Mouse (Mus musculus) neural tube, embryonic 12.5 days (tissue): ENCODE measurements around the gene Wasf3. TPM values are rescaled to one million over a fixed set of nuclear protein-coding genes. Genes with fewer than 3 reads are reported as not detected.

Experiments used
- ATAC-seq: fragments of 200-750 bp; cut with Nextera tagmentation; 2 replicates; pipeline ENCODE4 v1.8.0; 2017; ENCODE audit warnings: low read depth, mild to moderate bottlenecking, moderate TSS enrichment, moderate library complexity; ENCODE audit not compliant: low FRiP score
- H3K27ac ChIP-seq: fragments of 300-500 bp; sonication (generic); 2 replicates; pipeline ENCODE4 v1.5.1; 2016
- H3K27me3 ChIP-seq: fragments of 300-500 bp; sonication (generic); replicated peaks from 2 replicates; pipeline ENCODE4 v1.6.1; 2016; ENCODE audit warnings: mild to moderate bottlenecking
- H3K36me3 ChIP-seq: fragments of 300-500 bp; sonication (generic); 2 replicates; pipeline ENCODE4 v1.6.1; 2016; ENCODE audit warnings: mild to moderate bottlenecking
- H3K4me1 ChIP-seq: fragments of 300-500 bp; sonication (generic); 2 replicates; pipeline ENCODE4 v1.6.1; 2016
- H3K4me2 ChIP-seq: fragments of 300-500 bp; sonication (generic); replicated peaks from 2 replicates; pipeline ENCODE4 v1.6.1; 2016; ENCODE audit warnings: mild to moderate bottlenecking
- H3K4me3 ChIP-seq: fragments of 300-500 bp; sonication (generic); 2 replicates; pipeline ENCODE4 v1.5.1; 2016
- H3K9ac ChIP-seq: fragments of 300-500 bp; sonication (generic); 2 replicates; pipeline ENCODE4 v1.6.1; 2016; ENCODE audit warnings: mild to moderate bottlenecking
- H3K9me3 ChIP-seq: fragments of 300-500 bp; sonication (generic); 2 replicates; pipeline ENCODE4 v1.6.1; 2016; ENCODE audit warnings: mild to moderate bottlenecking
- WGBS: fragments of 180-500 bp; shearing (Covaris S2); methylation state at CpG from one replicate; pipeline ENCODE4 v1.1.7; 2016; 5-methylcytosine and 5-hydroxymethylcytosine counted together
- polyA plus RNA-seq: library from polyadenylated mRNA; unstranded; fragments of >200 nt; fragmentation: Nextera tagmentation; extraction: Ambion mirVana; gene quantifications from 2 replicates; pipeline ENCODE4 v1.2.1, GENCODE M21; 2016

Wasf3 gene
- polyA plus RNA-seq, 1 experiment from 2014 or later, result 10.9 TPM

- no peak overlapping the region for H3K27ac ChIP-seq
- peaks cover 5% of the 10 kb centered on the region; the same call in 1 of the 2 replicates for H3K4me1 ChIP-seq
- no peaks in the 10 kb centered on the region for H3K9me3 ChIP-seq
- H3K27me3 ChIP-seq, result no peaks in the 10 kb centered on the region
- no peak overlapping the region for H3K9ac ChIP-seq
- no peaks in the 10 kb centered on the region for H3K36me3 ChIP-seq
- no peak overlapping the region for H3K4me3 ChIP-seq
- ATAC-seq, result no peak
- 41% methylated on average over 2 of the region's 2 CpGs for WGBS
- H3K4me2 ChIP-seq, result no peak overlapping the region
Observed at GRCm38 (mm10) chr5:146403923-146404322, 19.1 kb downstream of the Wasf3 start.

DNA sequence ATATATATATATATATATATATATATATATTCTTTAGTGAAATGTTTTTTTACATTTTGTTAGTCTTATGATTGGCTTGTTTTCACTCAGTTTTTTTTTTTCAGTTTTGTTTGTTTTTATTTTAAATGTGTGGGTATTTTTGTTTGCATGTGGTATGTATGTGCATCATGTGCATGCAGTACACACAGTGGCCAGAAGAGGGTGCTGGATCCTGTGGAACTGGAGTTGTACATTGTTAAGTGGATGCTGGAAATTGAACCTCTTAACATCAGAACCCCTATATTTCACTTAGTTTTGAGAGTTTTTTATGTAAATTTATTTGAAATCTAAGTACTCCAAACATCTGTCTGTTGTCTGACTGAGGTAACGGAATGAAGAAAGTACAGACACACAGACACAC is 21.3 kb downstream of the Wasf3 start:
- H3K27ac ChIP-seq, result no peak overlapping the region
- H3K4me3 ChIP-seq, result no peak overlapping the region
- no peak overlapping the region for H3K9ac ChIP-seq
- H3K27me3 ChIP-seq, result no peaks in the 10 kb centered on the region
- no peaks in the 10 kb centered on the region for H3K36me3 ChIP-seq
- 95% methylated on average over 1 of the region's 1 CpGs for WGBS
- H3K4me2 ChIP-seq, result no peak overlapping the region
- H3K9me3 ChIP-seq, result no peaks in the 10 kb centered on the region
- no peak for ATAC-seq
- H3K4me1 ChIP-seq, result peaks cover 17% of the 10 kb centered on the region

DNA sequence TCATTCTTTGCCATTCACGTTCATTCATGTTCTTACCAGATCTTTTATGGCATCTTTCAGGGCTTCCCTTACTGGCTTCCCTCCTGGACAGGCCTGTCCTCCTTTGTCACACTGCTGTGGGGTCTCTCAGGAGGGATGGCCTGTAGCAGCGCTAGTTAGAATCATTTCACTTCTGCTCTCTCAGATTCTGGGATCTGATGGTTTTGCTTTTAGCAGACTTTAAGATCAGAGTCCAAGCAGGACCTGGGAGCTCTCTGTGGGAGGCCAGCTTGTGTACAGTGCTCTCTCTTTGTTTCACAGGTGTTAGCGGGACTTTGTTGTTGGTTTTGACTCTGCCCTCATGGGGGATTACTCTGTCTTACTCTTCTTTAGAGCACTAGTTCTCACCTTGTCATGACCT is 23.0 kb downstream of the Wasf3 start:
- Histone ChIP-seq H3K4me3 (no peak overlapping the region), H3K27ac (no peak overlapping the region), H3K9ac (no peak overlapping the region), H3K4me1 (peaks cover 20% of the 10 kb centered on the region), H3K27me3 (no peaks in the 10 kb centered on the region), H3K9me3 (no peaks in the 10 kb centered on the region), H3K36me3 (no peaks in the 10 kb centered on the region), H3K4me2 (no peak overlapping the region)
- WGBS, result 36% methylated on average over 3 of the region's 3 CpGs
- ATAC-seq, result no peak

GRCm38 (mm10) chr5:146408604-146409003 is 23.8 kb downstream of the Wasf3 start:
- no peak overlapping the region for H3K4me3 ChIP-seq
- no peaks in the 10 kb centered on the region for H3K36me3 ChIP-seq
- no peak overlapping the region for H3K4me2 ChIP-seq
- no peak overlapping the region for H3K27ac ChIP-seq
- peaks cover 28% of the 10 kb centered on the region for H3K4me1 ChIP-seq
- no peak for ATAC-seq
- no peaks in the 10 kb centered on the region for H3K27me3 ChIP-seq
- H3K9ac ChIP-seq, result no peak overlapping the region
- 85% methylated on average over 8 of the region's 8 CpGs for WGBS
- H3K9me3 ChIP-seq, result no peaks in the 10 kb centered on the region

DNA sequence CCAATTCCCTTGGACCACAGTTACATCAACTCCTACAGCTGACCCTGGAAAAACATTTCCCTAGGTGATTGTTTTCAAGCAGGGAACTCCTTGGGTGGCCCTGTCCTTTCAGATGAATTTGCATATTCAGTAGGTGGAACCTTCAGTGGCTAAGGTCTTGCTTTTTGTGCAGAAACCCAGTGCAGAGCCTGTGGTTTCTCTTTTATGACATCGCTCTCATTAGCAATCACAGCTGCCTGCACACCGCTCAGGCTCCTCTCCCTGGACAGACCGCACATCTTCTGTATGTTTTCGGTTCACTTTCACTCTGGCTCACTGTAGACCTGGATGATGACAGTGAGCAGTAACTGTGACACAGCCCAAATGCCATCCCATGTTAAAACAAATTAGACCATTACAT is 26.0 kb downstream of the Wasf3 start:
- H3K4me1 ChIP-seq, result peaks cover 35% of the 10 kb centered on the region
- no peaks in the 10 kb centered on the region for H3K27me3 ChIP-seq
- ATAC-seq, result no peak
- no peak overlapping the region for H3K4me2 ChIP-seq
- H3K36me3 ChIP-seq, result no peaks in the 10 kb centered on the region
- H3K9me3 ChIP-seq, result no peaks in the 10 kb centered on the region
- H3K27ac ChIP-seq, result no peak overlapping the region
- WGBS, result 55% methylated on average over 4 of the region's 4 CpGs
- H3K9ac ChIP-seq, result no peak overlapping the region
- no peak overlapping the region for H3K4me3 ChIP-seq

- no peak overlapping the region for H3K9ac ChIP-seq
- H3K4me1 ChIP-seq, result peaks cover 35% of the 10 kb centered on the region
- no peak overlapping the region for H3K4me3 ChIP-seq
- H3K36me3 ChIP-seq, result no peaks in the 10 kb centered on the region
- no peaks in the 10 kb centered on the region for H3K9me3 ChIP-seq
- H3K27ac ChIP-seq, result no peak overlapping the region
- no peaks in the 10 kb centered on the region for H3K27me3 ChIP-seq
- WGBS, result 60% methylated on average over 15 of the region's 15 CpGs
- no peak overlapping the region for H3K4me2 ChIP-seq
- 0 out of 2 replicates have a peak, but pooled peaks have one; percentile 23 for ATAC-seq
Observed at GRCm38 (mm10) chr5:146412743-146413430, 28.1 kb downstream of the Wasf3 start.

DNA sequence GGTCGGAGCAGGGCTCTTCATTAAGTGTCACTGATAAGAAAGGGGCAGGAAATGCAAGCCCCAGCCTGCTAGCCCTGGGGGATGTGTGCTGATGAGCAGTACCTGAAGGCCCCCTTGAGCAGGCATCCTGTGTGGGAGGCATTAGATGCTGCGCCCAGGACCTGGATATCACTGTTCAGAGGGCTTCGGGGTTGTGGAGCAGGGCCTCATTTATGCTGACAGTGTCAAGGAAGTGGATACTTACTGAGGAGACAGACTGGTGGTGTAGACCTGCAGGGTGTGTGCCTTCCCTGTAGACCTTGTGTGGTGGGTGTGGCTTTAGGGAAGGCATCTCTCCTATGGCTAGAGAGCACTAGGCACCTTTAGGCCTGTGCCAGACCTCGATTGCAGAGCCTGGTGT is 29.8 kb downstream of the Wasf3 start:
- H3K4me1 ChIP-seq, result peaks cover 35% of the 10 kb centered on the region
- 96% methylated on average over 4 of the region's 4 CpGs for WGBS
- ATAC-seq, result no peak

GRCm38 (mm10) chr5:146415218-146415617 is 30.4 kb downstream of the Wasf3 start:
- Histone ChIP-seq H3K9ac (no peak overlapping the region), H3K27ac (no peak overlapping the region), H3K9me3 (no peaks in the 10 kb centered on the region), H3K27me3 (no peaks in the 10 kb centered on the region), H3K4me1 (peaks cover 30% of the 10 kb centered on the region), H3K4me2 (no peak overlapping the region), H3K36me3 (no peaks in the 10 kb centered on the region), H3K4me3 (no peak overlapping the region)
- 84% methylated on average over 12 of the region's 12 CpGs for WGBS
- ATAC-seq, result no peak

More for the DNA sequence above, 29.8 kb downstream of the Wasf3 start:
- Histone ChIP-seq H3K9ac (no peak overlapping the region), H3K9me3 (no peaks in the 10 kb centered on the region), H3K4me2 (no peak overlapping the region), H3K36me3 (no peaks in the 10 kb centered on the region), H3K27me3 (no peaks in the 10 kb centered on the region), H3K27ac (no peak overlapping the region), H3K4me3 (no peak overlapping the region)

GRCm38 (mm10) chr5:146416331-146417110 is 31.7 kb downstream of the Wasf3 start:
- 74% methylated on average over 20 of the region's 20 CpGs for WGBS

GRCm38 (mm10) chr5:146418092-146418491 is 33.3 kb downstream of the Wasf3 start:
- H3K9me3 ChIP-seq, result no peaks in the 10 kb centered on the region
- 84% methylated on average over 7 of the region's 7 CpGs for WGBS
- H3K27me3 ChIP-seq, result no peaks in the 10 kb centered on the region
- H3K4me3 ChIP-seq, result no peak overlapping the region
- no peak overlapping the region for H3K27ac ChIP-seq
- peaks cover 12% of the 10 kb centered on the region for H3K4me1 ChIP-seq
- no peaks in the 10 kb centered on the region for H3K36me3 ChIP-seq
- ATAC-seq, result no peak
- no peak overlapping the region for H3K4me2 ChIP-seq
- no peak overlapping the region for H3K9ac ChIP-seq

More at GRCm38 (mm10) chr5:146416331-146417110, 31.7 kb downstream of the Wasf3 start:
- H3K36me3 ChIP-seq, result no peaks in the 10 kb centered on the region
- no peak overlapping the region for H3K4me2 ChIP-seq
- H3K4me1 ChIP-seq, result peaks cover 22% of the 10 kb centered on the region
- no peaks in the 10 kb centered on the region for H3K27me3 ChIP-seq
- ATAC-seq, result no peak
- H3K27ac ChIP-seq, result no peak overlapping the region
- no peaks in the 10 kb centered on the region for H3K9me3 ChIP-seq
- H3K4me3 ChIP-seq, result no peak overlapping the region
- no peak overlapping the region for H3K9ac ChIP-seq

- Histone ChIP-seq H3K36me3 (no peaks in the 10 kb centered on the region), H3K9ac (no peak overlapping the region), H3K4me3 (no peak overlapping the region), H3K4me1 (peaks cover 3% of the 10 kb centered on the region; the same call in 1 of the 2 replicates), H3K4me2 (no peak overlapping the region), H3K27me3 (no peaks in the 10 kb centered on the region), H3K27ac (no peak overlapping the region), H3K9me3 (no peaks in the 10 kb centered on the region)
- 70% methylated on average over 1 of the region's 1 CpGs for WGBS
- no peak for ATAC-seq
Observed at GRCm38 (mm10) chr5:146420081-146420480, 35.3 kb downstream of the Wasf3 start.

- no peaks in the 10 kb centered on the region for H3K36me3 ChIP-seq
- no peak overlapping the region for H3K4me2 ChIP-seq
- no peak overlapping the region for H3K4me3 ChIP-seq
- H3K9me3 ChIP-seq, result no peaks in the 10 kb centered on the region
- no peak overlapping the region for H3K9ac ChIP-seq
- H3K27me3 ChIP-seq, result no peaks in the 10 kb centered on the region
- no peak for ATAC-seq
- H3K4me1 ChIP-seq, result no peaks in the 10 kb centered on the region
- H3K27ac ChIP-seq, result no peak overlapping the region
- 79% methylated on average over 8 of the region's 8 CpGs for WGBS
Observed at GRCm38 (mm10) chr5:146424711-146425326, 40.0 kb downstream of the Wasf3 start.
